Comparison of ENCODE assay signal across 12 mouse cellular contexts in the genomic region with DNA sequence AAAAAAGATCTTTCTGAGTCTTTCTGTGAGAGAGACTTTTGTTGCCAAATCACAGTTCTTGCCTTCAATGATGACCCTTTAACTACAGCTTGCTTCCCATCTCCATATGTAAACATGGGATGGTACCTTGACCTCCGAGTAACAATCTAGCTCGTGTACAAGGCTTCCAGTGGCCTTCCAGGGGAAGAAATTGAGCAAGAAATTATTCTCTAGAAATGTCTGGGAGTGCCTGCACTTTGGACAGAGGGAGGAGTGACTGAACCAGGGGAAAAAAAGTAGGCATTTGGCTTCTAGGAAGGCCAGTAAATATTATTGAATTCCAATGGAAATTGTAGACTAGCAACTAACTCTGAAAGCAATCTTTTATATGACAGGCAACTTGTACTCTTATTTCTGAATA.
"Had no signal": no experiment of that assay in that cellular context is flagged by ENCODE, and none has a peak within 500 bp of the region (broad histone marks: within the 10 kb centered on the region; RNA-seq: fewer than 3 reads in every experiment).

No protein-coding gene starts in this region.

- DNase-seq: liver; lung, adult 2 months; lung, postnatal 36 days; midbrain, embryonic 14.5 days; thymus, adult 18-20 months; thymus, postnatal 14 days had no signal

- H3K4me3 ChIP-seq: hindbrain, embryonic 15.5 days; limb, embryonic 12.5 days; neural tube, embryonic 12.5 days had no signal

- H3K4me2 ChIP-seq: hindbrain, embryonic 15.5 days; limb, embryonic 12.5 days; neural tube, embryonic 12.5 days had no signal

- H3K27ac ChIP-seq: hindbrain, embryonic 15.5 days; limb, embryonic 12.5 days; liver, embryonic 14.5 days; neural tube, embryonic 12.5 days had no signal

- H3K36me3 ChIP-seq: hindbrain, embryonic 15.5 days; limb, embryonic 12.5 days; neural tube, embryonic 12.5 days had no signal

- H3K27me3 ChIP-seq: hindbrain, embryonic 15.5 days; limb, embryonic 12.5 days; neural tube, embryonic 12.5 days had no signal

- ATAC-seq: inflammation-experienced regulatory T-cells, adult 6 months; lung, postnatal 0 days had no signal

- H3K9ac ChIP-seq: hindbrain, embryonic 15.5 days; limb, embryonic 12.5 days; liver, embryonic 14.5 days; neural tube, embryonic 12.5 days had no signal

- H3K9me3 ChIP-seq: hindbrain, embryonic 15.5 days; limb, embryonic 12.5 days; neural tube, embryonic 12.5 days had no signal
